Mouse (Mus musculus) kidney, postnatal 0 days (tissue): Measurements from ENCODE around the gene Epas1. TPM values are rescaled to one million over a fixed set of nuclear protein-coding genes. Genes with fewer than 3 reads are reported as not detected.

Experiments
- ATAC-seq: fragments of 200-750 bp; cut with Nextera tagmentation; replicated peaks from 2 replicates; pipeline ENCODE4 v1.8.0; 2017; ENCODE audit warnings: low read depth, moderate number of reproducible peaks, moderate TSS enrichment, moderate library complexity; ENCODE audit not compliant: low FRiP score
- DNase-seq: peaks from one replicate; pipeline ENCODE4 v3.0.0-alpha.2; 2016; ENCODE audit warnings: low spot score
- H3K27ac ChIP-seq: fragments of 300-500 bp; sonication (generic); 2 replicates; pipeline ENCODE4 v1.5.1; 2014; ENCODE audit warnings: mild to moderate bottlenecking
- H3K27me3 ChIP-seq: fragments of 300-500 bp; sonication (generic); 2 replicates; pipeline ENCODE4 v1.6.1; 2014; ENCODE audit warnings: low read length, mixed read lengths; ENCODE audit not compliant: insufficient read depth
- H3K36me3 ChIP-seq: fragments of 300-500 bp; sonication (generic); 2 replicates; pipeline ENCODE4 v1.6.1; 2014; ENCODE audit warnings: low read length, mixed read lengths; ENCODE audit not compliant: insufficient read depth
- H3K4me1 ChIP-seq: fragments of 300-500 bp; sonication (generic); replicated peaks from 2 replicates; pipeline ENCODE4 v1.6.1; 2014; ENCODE audit warnings: antibody characterized with exemption, low read length, mixed read lengths; ENCODE audit not compliant: insufficient read depth
- H3K4me2 ChIP-seq: fragments of 300-500 bp; sonication (generic); 2 replicates; pipeline ENCODE4 v1.6.1; 2014; ENCODE audit warnings: mild to moderate bottlenecking, low read length, moderate library complexity, mixed read lengths
- H3K4me3 ChIP-seq: fragments of 300-500 bp; sonication (generic); replicated peaks from 2 replicates; pipeline ENCODE4 v1.5.1; 2014; ENCODE audit warnings: low read depth, low read length
- H3K9ac ChIP-seq: fragments of 300-500 bp; sonication (generic); 2 replicates; pipeline ENCODE4 v1.6.1; 2014; ENCODE audit warnings: low read depth, low read length
- H3K9me3 ChIP-seq: fragments of 300-500 bp; sonication (generic); replicated peaks from 2 replicates; pipeline ENCODE4 v1.6.1; 2016; ENCODE audit warnings: low read length, inconsistent platforms, mixed read lengths
- CTCF ChIP-seq: IDR thresholded peaks from 2 replicates; pipeline ENCODE4 v1.5.1; 2016; ENCODE audit warnings: antibody characterized with exemption, low read depth, mild to moderate bottlenecking, moderate library complexity
- WGBS: fragments of 180-500 bp; shearing (Covaris S2); extraction: QIAGEN DNeasy Blood & Tissue Kit; methylation state at CpG from one replicate; pipeline ENCODE4 v1.1.7; 2014; 5-methylcytosine and 5-hydroxymethylcytosine counted together
- polyA plus RNA-seq: library from polyadenylated mRNA; unstranded; fragments of >200 nt; fragmentation: Nextera tagmentation; extraction: Ambion mirVana; gene quantifications from 2 replicates; pipeline ENCODE4 v1.2.1, GENCODE M21; 2015

Gene Epas1
- polyA plus RNA-seq, result 12.8 and 14.3 TPM in 2 replicates

DNA sequence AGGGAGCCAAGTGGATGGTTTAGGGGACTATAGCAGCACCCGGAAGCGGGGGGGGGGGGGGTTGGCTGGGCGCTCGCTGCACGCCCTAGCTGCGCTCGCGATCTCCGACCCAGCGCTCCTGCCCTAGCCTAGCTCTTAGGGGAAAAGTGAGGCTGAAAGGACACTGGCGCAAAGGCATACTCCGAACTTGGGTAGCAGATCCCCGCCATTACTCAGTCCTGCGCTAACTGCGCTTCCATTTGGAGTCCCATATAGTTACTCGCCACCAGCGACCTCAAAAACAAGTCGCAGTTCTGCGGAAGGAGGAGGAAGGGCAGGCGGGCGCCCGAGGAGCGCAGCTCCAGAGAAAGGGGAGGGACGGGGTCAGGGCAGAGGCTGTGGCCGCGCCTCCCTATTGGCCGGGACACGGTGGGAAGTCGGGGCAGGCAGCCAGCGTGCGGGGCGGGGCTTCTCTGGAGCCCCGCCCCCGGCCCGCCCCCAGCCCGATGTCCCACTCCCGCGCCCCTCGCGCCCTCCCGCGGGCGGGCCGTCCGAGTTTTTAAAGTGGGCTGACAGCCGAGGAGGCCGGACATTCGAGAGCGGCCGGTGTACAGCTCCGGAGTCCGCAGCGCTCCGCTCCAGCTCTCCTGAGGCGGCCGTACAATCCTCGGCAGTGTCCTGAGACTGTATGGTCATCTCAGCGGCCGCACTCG, at the start of gene Epas1:
Epas1 (plus strand) TSS at position 571 of the 692 bp plus-strand sequence.
- Histone ChIP-seq H3K4me1 (peaks cover 9% of the 10 kb centered on the region), H3K36me3 (no peaks in the 10 kb centered on the region), H3K27me3 (no peaks in the 10 kb centered on the region), H3K4me2 (peak within 1 kb of the TSS; percentile 93), H3K9me3 (no peaks in the 10 kb centered on the region), H3K27ac (peak within 1 kb of the TSS; percentile 84), H3K4me3 (peak within 1 kb of the TSS; percentile 57), H3K9ac (peak within 1 kb of the TSS; percentile 63)
- ATAC-seq, result peak; percentile 94
- under 1% methylated on average over 59 of the region's 60 CpGs for WGBS
- DNase-seq, result peak; percentile 93
- no peak for TF ChIP-seq CTCF

DNA sequence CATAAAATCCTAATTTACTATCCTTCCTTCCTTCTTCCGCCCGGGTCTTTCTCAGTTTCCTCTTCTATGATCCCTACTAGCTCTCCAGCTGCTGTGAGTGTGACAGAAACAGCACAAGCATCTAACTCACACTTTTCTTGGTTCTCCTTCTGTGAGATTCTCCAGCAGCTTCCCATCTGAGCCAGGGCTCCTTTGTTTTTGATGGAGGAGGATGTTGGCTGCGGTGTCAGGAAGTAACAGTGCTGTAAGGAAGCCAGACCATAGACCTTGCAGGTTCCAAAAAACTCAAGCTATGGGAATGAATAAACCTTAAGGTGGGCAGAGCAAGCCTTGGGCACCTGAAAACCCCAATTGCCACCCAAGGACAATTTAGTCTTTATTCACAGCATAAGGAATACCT, 48.3 kb upstream of the Epas1 start:
- H3K9me3 ChIP-seq, result no peaks in the 10 kb centered on the region
- no peaks in the 10 kb centered on the region for H3K36me3 ChIP-seq
- H3K4me2 ChIP-seq, result no peak overlapping the region
- H3K27me3 ChIP-seq, result no peaks in the 10 kb centered on the region
- no peak overlapping the region for H3K27ac ChIP-seq
- H3K9ac ChIP-seq, result no peak overlapping the region
- no peaks in the 10 kb centered on the region for H3K4me1 ChIP-seq
- no peak for TF ChIP-seq CTCF
- 57% methylated on average over 3 of the region's 3 CpGs for WGBS
- peak; percentile 22 for DNase-seq
- ATAC-seq, result no peak
- no peak overlapping the region for H3K4me3 ChIP-seq

DNA sequence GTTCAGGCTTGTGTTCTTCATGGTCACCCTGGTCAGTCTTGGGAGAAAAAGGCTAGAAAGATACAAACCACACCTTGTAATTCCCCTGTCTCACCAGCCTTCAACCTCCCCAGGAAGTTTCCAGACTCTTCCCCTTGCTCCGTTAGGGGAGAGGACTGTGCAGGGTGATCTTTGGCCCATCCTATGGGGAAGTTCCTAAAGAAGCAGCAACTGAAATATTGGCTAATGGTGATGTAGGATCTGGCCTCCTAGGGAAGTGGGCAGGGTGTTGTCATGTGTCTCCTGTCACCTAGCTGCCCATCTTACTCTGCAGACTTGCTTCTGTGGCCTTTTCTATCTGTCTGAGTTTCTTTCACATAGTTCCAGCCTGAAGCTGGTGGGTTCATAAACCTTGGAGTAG, 47.0 kb upstream of the Epas1 start:
- Histone ChIP-seq H3K27ac (no peak overlapping the region), H3K4me2 (no peak overlapping the region), H3K27me3 (no peaks in the 10 kb centered on the region), H3K4me1 (no peaks in the 10 kb centered on the region), H3K36me3 (no peaks in the 10 kb centered on the region), H3K9ac (no peak overlapping the region), H3K4me3 (no peak overlapping the region), H3K9me3 (no peaks in the 10 kb centered on the region)
- ATAC-seq (no peak), DNase-seq (no peak)
- WGBS, result 55% methylated on average over 1 of the region's 1 CpGs
- no peak for TF ChIP-seq CTCF

DNA sequence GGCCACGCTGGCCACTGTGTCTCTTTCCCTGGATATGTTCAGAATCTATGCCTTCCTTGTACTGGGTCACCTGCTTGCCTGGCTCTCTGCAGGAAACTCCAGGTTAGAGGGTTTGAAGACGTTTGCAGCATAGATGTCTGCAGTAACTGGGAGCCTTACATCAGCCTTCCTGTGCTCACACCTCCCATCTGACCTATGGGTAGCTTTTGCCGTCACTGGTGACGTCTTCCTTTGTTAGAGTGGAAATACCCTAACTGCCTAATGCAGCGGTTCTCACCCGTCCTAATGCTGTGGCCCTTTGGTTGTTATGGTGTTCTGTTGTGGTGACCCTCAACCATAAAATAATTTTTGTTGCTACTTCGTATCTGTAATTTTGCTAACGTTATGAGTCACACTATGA, 43.7 kb upstream of the Epas1 start:
- Histone ChIP-seq H3K4me3 (no peak overlapping the region), H3K4me1 (peaks cover 4% of the 10 kb centered on the region; the same call in 1 of the 2 replicates), H3K4me2 (no peak overlapping the region), H3K36me3 (no peaks in the 10 kb centered on the region), H3K9me3 (no peaks in the 10 kb centered on the region), H3K9ac (no peak overlapping the region), H3K27me3 (no peaks in the 10 kb centered on the region), H3K27ac (no peak overlapping the region)
- DNase-seq (no peak), ATAC-seq (no peak)
- WGBS, result 86% methylated on average over 8 of the region's 8 CpGs
- TF ChIP-seq CTCF, result no peak

DNA sequence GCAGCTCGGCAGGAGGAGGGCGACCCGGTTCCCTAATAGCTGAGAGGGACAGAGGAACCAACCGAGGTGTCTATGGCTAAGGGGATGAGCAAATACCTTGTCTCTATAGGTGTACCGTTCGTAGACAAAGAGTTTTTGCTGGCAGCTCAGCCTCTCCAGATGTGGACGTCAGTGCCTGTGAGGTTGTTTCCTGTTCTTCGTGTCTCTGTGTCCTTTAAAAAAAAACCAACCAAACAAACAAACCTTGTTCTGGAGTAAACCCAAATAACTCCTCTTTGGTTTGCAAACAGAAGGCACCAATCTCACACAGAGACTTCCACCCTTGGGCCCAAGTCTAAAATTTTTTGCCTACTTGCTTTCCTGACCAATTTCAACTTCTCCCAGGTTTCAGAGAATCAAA, 43.1 kb upstream of the Epas1 start:
- Histone ChIP-seq H3K9ac (no peak overlapping the region), H3K27ac (no peak overlapping the region), H3K27me3 (no peaks in the 10 kb centered on the region), H3K36me3 (no peaks in the 10 kb centered on the region), H3K4me3 (no peak overlapping the region), H3K9me3 (no peaks in the 10 kb centered on the region), H3K4me2 (no peak overlapping the region), H3K4me1 (peaks cover 4% of the 10 kb centered on the region; the same call in 1 of the 2 replicates)
- 76% methylated on average over 8 of the region's 8 CpGs for WGBS
- ATAC-seq (no peak), DNase-seq (no peak)
- TF ChIP-seq CTCF, result no peak

DNA sequence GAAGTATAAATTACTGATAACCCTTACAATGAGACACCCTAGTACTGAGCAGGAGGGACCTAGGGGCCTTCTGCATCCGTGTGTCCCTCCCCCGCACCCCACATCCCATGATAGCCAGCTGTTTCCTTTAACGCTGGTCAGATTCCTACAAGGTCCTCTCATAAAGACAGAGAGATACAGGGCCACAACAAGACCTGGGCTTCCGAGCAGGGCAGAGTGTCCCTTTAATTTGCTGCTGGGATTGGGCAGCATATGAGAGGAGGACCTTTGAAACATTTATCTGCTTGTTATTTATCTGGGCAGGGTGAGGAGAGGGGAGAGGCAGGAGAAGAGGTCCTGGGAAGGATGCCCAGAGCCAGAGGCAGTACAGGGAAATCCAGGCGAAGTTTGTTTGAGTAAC, 41.6 kb upstream of the Epas1 start:
- peak; percentile 33 for DNase-seq
- 42% methylated on average over 5 of the region's 5 CpGs for WGBS
- Histone ChIP-seq H3K4me2 (no peak overlapping the region), H3K9me3 (no peaks in the 10 kb centered on the region), H3K4me1 (peaks cover 4% of the 10 kb centered on the region; the same call in 1 of the 2 replicates), H3K36me3 (no peaks in the 10 kb centered on the region), H3K27ac (no peak overlapping the region), H3K4me3 (no peak overlapping the region), H3K9ac (no peak overlapping the region), H3K27me3 (no peaks in the 10 kb centered on the region)
- no peak for TF ChIP-seq CTCF
- no peak for ATAC-seq

DNA sequence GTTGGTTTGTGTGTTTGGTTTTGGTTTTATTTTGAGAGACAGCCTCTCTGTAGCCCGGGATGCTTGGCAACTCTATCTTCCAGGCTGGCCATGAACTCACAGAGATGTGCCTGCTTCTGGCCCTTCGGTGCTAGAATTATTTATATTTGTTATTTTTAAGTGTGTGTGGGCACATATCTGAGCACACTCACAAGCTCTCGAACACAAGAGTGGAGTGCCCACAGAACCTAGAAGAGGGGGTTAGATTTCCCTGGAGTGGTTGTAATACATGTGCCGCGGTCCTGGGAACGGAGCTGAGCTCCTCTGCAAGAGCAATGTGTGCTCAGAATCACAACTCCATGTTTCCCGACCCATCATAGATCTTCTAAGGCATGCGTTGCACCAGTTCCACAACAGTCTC, 40.9 kb upstream of the Epas1 start:
- H3K4me3 ChIP-seq, result no peak overlapping the region
- H3K9ac ChIP-seq, result no peak overlapping the region
- ATAC-seq, result no peak
- 90% methylated on average over 8 of the region's 8 CpGs for WGBS
- H3K36me3 ChIP-seq, result no peaks in the 10 kb centered on the region
- no peak overlapping the region for H3K27ac ChIP-seq
- DNase-seq, result no peak
- no peaks in the 10 kb centered on the region for H3K9me3 ChIP-seq
- no peaks in the 10 kb centered on the region for H3K27me3 ChIP-seq
- TF ChIP-seq CTCF, result no peak
- H3K4me1 ChIP-seq, result peaks cover 4% of the 10 kb centered on the region; the same call in 1 of the 2 replicates
- H3K4me2 ChIP-seq, result no peak overlapping the region
